Mouse (Mus musculus): ENCODE results near the gene Cpsf4l.

DNA sequence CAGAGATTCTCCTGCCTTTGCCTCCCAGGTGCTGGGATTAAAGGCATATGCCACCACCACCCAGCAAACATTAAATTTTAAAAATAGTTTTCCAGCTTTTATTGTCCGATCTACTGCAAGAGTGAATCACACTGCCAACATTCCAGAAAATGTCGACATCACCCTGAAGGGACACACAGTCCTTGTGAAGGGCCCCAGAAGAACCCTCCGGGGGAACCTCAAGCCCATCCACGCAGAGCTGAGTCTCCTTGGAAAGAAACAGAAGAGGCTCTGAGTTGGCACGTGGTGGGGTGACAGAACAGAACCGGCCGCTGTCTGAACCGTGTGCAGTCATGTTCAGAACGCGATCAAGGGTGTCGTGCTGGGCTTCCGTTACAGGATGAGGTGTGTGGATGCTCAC lies 46.8 kb upstream of the Cpsf4l start:
- TF ChIP-seq USF1 (IDR thresholded peaks at IDR 0.05; ENCODE audit: low read depth, low read length) (no peak), TCF12 (IDR thresholded peaks at IDR 0.05; ENCODE audit: low read depth, low read length) (no peak), CHD1 (IDR thresholded peaks at IDR 0.05; ENCODE audit: low read depth, low read length) (no peak), CTCF (conservative IDR thresholded peaks at IDR 0.05 in 1 of 2, IDR thresholded peaks at IDR 0.05 in 1 of 2; ENCODE audit: low read depth in 2 of 2, low read length in 2 of 2) (no peak), RCOR1 (conservative IDR thresholded peaks at IDR 0.05; ENCODE audit: low read depth, low read length) (no peak), NRF1 (IDR thresholded peaks at IDR 0.05; ENCODE audit: low read depth, low read length) (no peak), POLR2A (IDR thresholded peaks at IDR 0.05; ENCODE audit: low read depth, low read length) (no peak)

Data from CH12.LX (cell line).